In the genomic region with DNA sequence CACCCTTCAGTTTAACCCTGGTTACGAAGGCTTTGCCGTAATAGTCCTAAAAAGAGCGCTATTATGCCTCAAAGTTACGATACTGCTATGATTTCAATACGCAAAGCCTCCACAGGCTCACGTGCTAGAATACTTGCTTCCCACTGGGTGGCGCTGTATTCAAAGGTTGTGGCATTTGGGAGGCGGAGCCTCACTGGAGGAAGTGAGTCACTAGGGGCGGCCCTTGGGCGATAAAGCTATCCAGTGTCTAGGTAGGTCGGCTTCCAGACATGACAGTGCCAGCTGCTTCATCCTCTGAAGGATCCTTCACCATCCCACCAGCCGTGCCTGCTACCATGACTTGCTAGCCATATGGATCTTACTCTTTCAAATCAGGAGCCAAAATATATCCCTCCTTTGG, we compare ENCODE assay signal across 8 mouse cellular contexts.
DNase-seq lines count a peak whose midpoint lies in the region; ATAC-seq and TF ChIP-seq lines count a peak whose summit lies in the region.

No protein-coding gene starts in this region.

- DNase-seq in forebrain, embryonic 10.5 days (ENCODE audit: extremely low spot score, low spot score) = peak; percentile 22
- peak; percentile 78 for DNase-seq in midbrain, postnatal 0 days (ENCODE audit: low spot score)
- peak; percentile 25 to 50 for DNase-seq in adrenal gland, postnatal 36 days
- peak; percentile 15 for DNase-seq in liver, embryonic 13.5 days
- DNase-seq in testis, postnatal 10 days (ENCODE audit: low spot score) = peak; percentile 82

- no peak overlapping the region for H3K27ac ChIP-seq in forebrain, embryonic 10.5 days
- no peak overlapping the region for H3K27ac ChIP-seq in forebrain, embryonic 16.5 days (ENCODE audit: low read length)
- H3K27ac ChIP-seq in midbrain, postnatal 0 days (ENCODE audit: low read depth, low read length) = no peak overlapping the region
- H3K27ac ChIP-seq in midbrain, embryonic 15.5 days = no peak overlapping the region
- H3K27ac ChIP-seq in liver, embryonic 13.5 days = no peak overlapping the region

- H3K4me1 ChIP-seq in forebrain, embryonic 10.5 days = no peaks in the 10 kb centered on the region
- H3K4me1 ChIP-seq in forebrain, embryonic 16.5 days (replicated peaks; ENCODE audit: control insufficient read depth, insufficient read depth, low read length) = no peaks in the 10 kb centered on the region
- no peaks in the 10 kb centered on the region for H3K4me1 ChIP-seq in midbrain, postnatal 0 days (ENCODE audit: insufficient read depth, low read length)
- no peaks in the 10 kb centered on the region for H3K4me1 ChIP-seq in midbrain, embryonic 15.5 days
- no peaks in the 10 kb centered on the region for H3K4me1 ChIP-seq in liver, embryonic 13.5 days (replicated peaks)

- ATAC-seq in forebrain, embryonic 16.5 days = no peak
- ATAC-seq in midbrain, postnatal 0 days (ENCODE audit: low FRiP score) = no peak
- ATAC-seq in midbrain, embryonic 15.5 days (replicated peaks) = no peak
- peak; percentile 30; the same call in 1 of the 2 replicates for ATAC-seq in erythroid progenitor cell, adult 5-6 weeks (replicated peaks; ENCODE audit: low FRiP score, poor library complexity, severe bottlenecking)
- no peak for ATAC-seq in liver, embryonic 13.5 days (ENCODE audit: low read depth)

- H3K4me3 ChIP-seq in forebrain, embryonic 10.5 days = no peak overlapping the region
- H3K4me3 ChIP-seq in forebrain, embryonic 16.5 days (replicated peaks; ENCODE audit: low read length) = no peak overlapping the region
- H3K4me3 ChIP-seq in midbrain, postnatal 0 days (ENCODE audit: low read depth, low read length) = no peak overlapping the region
- no peak overlapping the region for H3K4me3 ChIP-seq in midbrain, embryonic 15.5 days
- no peak overlapping the region for H3K4me3 ChIP-seq in liver, embryonic 13.5 days (replicated peaks)

- no peak overlapping the region for H3K4me2 ChIP-seq in forebrain, embryonic 16.5 days (ENCODE audit: low read length)
- no peak overlapping the region for H3K4me2 ChIP-seq in midbrain, postnatal 0 days (ENCODE audit: low read depth, low read length, poor library complexity, severe bottlenecking)
- no peak overlapping the region for H3K4me2 ChIP-seq in midbrain, embryonic 15.5 days
- H3K4me2 ChIP-seq in liver, embryonic 13.5 days = no peak overlapping the region

- H3K9me3 ChIP-seq in forebrain, embryonic 10.5 days = no peaks in the 10 kb centered on the region
- no peaks in the 10 kb centered on the region for H3K9me3 ChIP-seq in forebrain, embryonic 16.5 days (ENCODE audit: control insufficient read depth, low read length)
- no peaks in the 10 kb centered on the region for H3K9me3 ChIP-seq in midbrain, postnatal 0 days (ENCODE audit: low read length)
- H3K9me3 ChIP-seq in midbrain, embryonic 15.5 days = no peaks in the 10 kb centered on the region
- H3K9me3 ChIP-seq in liver, embryonic 13.5 days (replicated peaks) = no peaks in the 10 kb centered on the region

- no peaks in the 10 kb centered on the region for H3K27me3 ChIP-seq in forebrain, embryonic 10.5 days (ENCODE audit: poor library complexity, severe bottlenecking)
- H3K27me3 ChIP-seq in forebrain, embryonic 16.5 days (replicated peaks; ENCODE audit: control insufficient read depth, insufficient read depth, low read length) = no peaks in the 10 kb centered on the region
- no peaks in the 10 kb centered on the region for H3K27me3 ChIP-seq in midbrain, postnatal 0 days (ENCODE audit: insufficient read depth, low read length)
- H3K27me3 ChIP-seq in midbrain, embryonic 15.5 days (replicated peaks) = no peaks in the 10 kb centered on the region
- H3K27me3 ChIP-seq in liver, embryonic 13.5 days = no peaks in the 10 kb centered on the region

- 90% methylated on average over 12 of the region's 12 CpGs for WGBS in forebrain, embryonic 10.5 days
- WGBS in forebrain, embryonic 16.5 days = 90% methylated on average over 12 of the region's 12 CpGs
- 94% methylated on average over 12 of the region's 12 CpGs for WGBS in midbrain, postnatal 0 days
- WGBS in midbrain, embryonic 15.5 days = 92% methylated on average over 12 of the region's 12 CpGs
- WGBS in liver, embryonic 13.5 days (ENCODE audit: insufficient replicate concordance) = 81% methylated on average over 12 of the region's 12 CpGs

- no peak overlapping the region for H3K9ac ChIP-seq in forebrain, embryonic 16.5 days (replicated peaks; ENCODE audit: low read depth, low read length)
- no peak overlapping the region for H3K9ac ChIP-seq in midbrain, postnatal 0 days (replicated peaks; ENCODE audit: low read length, poor library complexity, severe bottlenecking)
- no peak overlapping the region for H3K9ac ChIP-seq in midbrain, embryonic 15.5 days
- H3K9ac ChIP-seq in liver, embryonic 13.5 days = no peak overlapping the region

- peaks cover 76% of the 10 kb centered on the region for H3K36me3 ChIP-seq in forebrain, embryonic 10.5 days (replicated peaks)
- peaks cover 8% of the 10 kb centered on the region for H3K36me3 ChIP-seq in forebrain, embryonic 16.5 days (ENCODE audit: control insufficient read depth, insufficient read depth)
- peaks cover 24% of the 10 kb centered on the region for H3K36me3 ChIP-seq in midbrain, postnatal 0 days (ENCODE audit: insufficient read depth, low read length)
- H3K36me3 ChIP-seq in midbrain, embryonic 15.5 days (replicated peaks) = peaks cover 13% of the 10 kb centered on the region; the same call in 1 of the 2 replicates
- peaks cover 15% of the 10 kb centered on the region for H3K36me3 ChIP-seq in liver, embryonic 13.5 days

- peak; percentile 71 for TF ChIP-seq CTCF in midbrain, postnatal 0 days (IDR thresholded peaks at IDR 0.05)

Comparison
In these comparisons a context has a peak if more than half of its experiments do, and no peak if none do; other contexts are left out.
1. DNase-seq: peak in every context shown above with its lines; median percentile 82 in testis, postnatal 10 days; 78 in midbrain, postnatal 0 days; 38 in adrenal gland, postnatal 36 days; 22 in forebrain, embryonic 10.5 days; 15 in liver, embryonic 13.5 days.